Mouse (Mus musculus) heart, embryonic 11.5 days (tissue): ENCODE measurements around the gene Mrps6. TPM values are rescaled to one million over a fixed set of nuclear protein-coding genes. Genes with fewer than 3 reads are reported as not detected.

ENCODE experiments used
- ATAC-seq: fragments of 200-750 bp; cut with Nextera tagmentation; replicated peaks from 2 replicates; pipeline ENCODE4 v1.8.0; 2017; ENCODE audit warnings: moderate library complexity; ENCODE audit not compliant: insufficient number of reproducible peaks, low FRiP score, low TSS enrichment
- H3K27ac ChIP-seq: fragments of 300-500 bp; sonication (generic); 2 replicates; pipeline ENCODE4 v1.5.1; 2014; ENCODE audit warnings: mild to moderate bottlenecking, low read depth, low read length
- H3K27me3 ChIP-seq: fragments of 300-500 bp; sonication (generic); 2 replicates; pipeline ENCODE4 v1.6.1; 2014; ENCODE audit warnings: mild to moderate bottlenecking, low read length, mixed read lengths; ENCODE audit not compliant: control insufficient read depth, insufficient read depth
- H3K36me3 ChIP-seq: fragments of 300-500 bp; sonication (generic); 2 replicates; pipeline ENCODE4 v1.6.1; 2014; ENCODE audit warnings: mild to moderate bottlenecking, low read length, moderate library complexity, mixed read lengths; ENCODE audit not compliant: control insufficient read depth, insufficient read depth
- H3K4me1 ChIP-seq: fragments of 300-500 bp; sonication (generic); 2 replicates; pipeline ENCODE4 v1.6.1; 2014; ENCODE audit warnings: low read length; ENCODE audit not compliant: control insufficient read depth, insufficient read depth
- H3K4me2 ChIP-seq: fragments of 300-500 bp; sonication (generic); 2 replicates; pipeline ENCODE4 v1.6.1; 2014; ENCODE audit warnings: mild to moderate bottlenecking, moderate library complexity
- H3K4me3 ChIP-seq: fragments of 300-500 bp; sonication (generic); 2 replicates; pipeline ENCODE4 v1.5.1; 2014; ENCODE audit warnings: low read depth, low read length
- H3K9ac ChIP-seq: fragments of 300-500 bp; sonication (generic); 2 replicates; pipeline ENCODE4 v1.6.1; 2014; ENCODE audit warnings: mild to moderate bottlenecking, low read depth, low read length, moderate library complexity
- H3K9me3 ChIP-seq: fragments of 300-500 bp; sonication (generic); replicated peaks from 2 replicates; pipeline ENCODE4 v1.6.1; 2016; ENCODE audit warnings: low read length; ENCODE audit not compliant: control insufficient read depth
- WGBS: fragments of 180-500 bp; shearing (Covaris S2); extraction: QIAGEN DNeasy Blood & Tissue Kit; methylation state at CpG from one replicate; pipeline ENCODE4 v1.1.7; 2014; ENCODE audit not compliant: insufficient replicate concordance; 5-methylcytosine and 5-hydroxymethylcytosine counted together
- polyA plus RNA-seq: library from polyadenylated mRNA; unstranded; fragments of >200 nt; fragmentation: Nextera tagmentation; extraction: Ambion mirVana; gene quantifications from 2 replicates; pipeline ENCODE4 v1.2.1, GENCODE M21; 2014

Gene Mrps6
- polyA plus RNA-seq, 1 experiment from 2014 or later, result 121 TPM

GRCm38 (mm10) chr16:92058644-92059620 lies 862 bp downstream of the Mrps6 start:
- ATAC-seq, result peak; percentile 49
- Histone ChIP-seq H3K27me3 (no peaks in the 10 kb centered on the region), H3K4me1 (peaks cover 8% of the 10 kb centered on the region; the same call in 1 of the 2 replicates), H3K4me3 (peak overlapping the region; percentile 95), H3K9me3 (peaks cover 6% of the 10 kb centered on the region), H3K27ac (peak overlapping the region; percentile 71), H3K9ac (peak overlapping the region; percentile 93), H3K36me3 (peaks cover 14% of the 10 kb centered on the region), H3K4me2 (peak overlapping the region; percentile 87)
- WGBS, result 2% methylated on average over 63 of the region's 63 CpGs

DNA sequence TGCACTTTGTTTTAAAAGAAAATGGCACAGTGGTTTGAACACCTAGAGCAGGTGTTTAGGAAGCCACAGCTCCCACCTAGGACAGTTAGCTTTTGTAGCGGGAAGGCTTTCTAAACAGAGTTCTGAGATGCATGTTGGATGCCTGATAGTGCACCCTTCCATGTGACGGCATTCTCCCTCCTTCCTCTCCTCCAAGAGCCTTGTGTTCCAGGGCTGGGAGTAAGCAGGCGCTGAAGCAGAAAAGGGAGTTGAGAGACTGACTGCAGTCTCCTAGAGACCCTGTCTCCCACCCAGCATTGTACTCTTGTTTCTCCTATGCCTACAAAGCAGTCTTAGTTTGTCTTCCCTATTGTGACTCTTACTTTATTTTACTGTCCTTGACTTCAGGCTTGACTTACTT lies 2.1 kb downstream of the Mrps6 start:
- Histone ChIP-seq H3K4me1 (peaks cover 8% of the 10 kb centered on the region; the same call in 1 of the 2 replicates), H3K36me3 (peaks cover 14% of the 10 kb centered on the region), H3K9me3 (no peaks in the 10 kb centered on the region), H3K9ac (no peak overlapping the region), H3K4me2 (no peak overlapping the region), H3K4me3 (no peak overlapping the region), H3K27ac (no peak overlapping the region), H3K27me3 (no peaks in the 10 kb centered on the region)
- 66% methylated on average over 3 of the region's 3 CpGs for WGBS
- no peak for ATAC-seq

- peaks cover 5% of the 10 kb centered on the region; the same call in 1 of the 2 replicates for H3K4me1 ChIP-seq
- H3K36me3 ChIP-seq, result peaks cover 14% of the 10 kb centered on the region
- ATAC-seq, result no peak
- no peak overlapping the region for H3K9ac ChIP-seq
- no peak overlapping the region for H3K4me3 ChIP-seq
- H3K9me3 ChIP-seq, result no peaks in the 10 kb centered on the region
- H3K27ac ChIP-seq, result no peak overlapping the region
- no peak overlapping the region for H3K4me2 ChIP-seq
- WGBS, result 94% methylated on average over 7 of the region's 7 CpGs
- no peaks in the 10 kb centered on the region for H3K27me3 ChIP-seq
Measured at GRCm38 (mm10) chr16:92061586-92061985, 3.5 kb downstream of the Mrps6 start.

DNA sequence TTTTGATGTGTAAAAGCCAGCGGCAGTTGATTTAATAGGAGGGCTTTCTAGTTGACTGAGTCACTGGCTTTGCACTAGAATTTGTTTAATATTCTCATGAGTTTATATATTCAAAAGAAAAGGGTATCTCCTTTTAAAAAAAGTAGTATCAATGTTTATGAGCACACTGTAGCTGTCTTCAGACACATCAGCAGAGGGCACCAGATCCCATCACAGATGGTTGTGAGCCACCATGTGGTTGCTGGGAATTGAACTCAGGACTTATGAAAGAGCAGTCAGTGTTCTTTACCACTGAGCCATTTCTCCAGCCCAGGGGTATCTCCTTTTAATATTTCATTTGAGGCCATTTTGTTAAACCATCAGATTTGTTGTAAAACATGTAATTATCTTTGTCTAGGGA lies 4.8 kb downstream of the Mrps6 start:
- WGBS, result 97% methylated on average over 1 of the region's 1 CpGs

GRCm38 (mm10) chr16:92064801-92065200 lies 6.7 kb downstream of the Mrps6 start:
- Histone ChIP-seq H3K9me3 (no peaks in the 10 kb centered on the region), H3K4me2 (no peak overlapping the region), H3K4me1 (no peaks in the 10 kb centered on the region), H3K4me3 (no peak overlapping the region), H3K27ac (no peak overlapping the region), H3K9ac (no peak overlapping the region), H3K27me3 (no peaks in the 10 kb centered on the region), H3K36me3 (peaks cover 17% of the 10 kb centered on the region)
- WGBS, result 85% methylated on average over 2 of the region's 2 CpGs
- no peak for ATAC-seq

More for the DNA sequence above, 4.8 kb downstream of the Mrps6 start:
- Histone ChIP-seq H3K4me1 (no peaks in the 10 kb centered on the region), H3K9me3 (no peaks in the 10 kb centered on the region), H3K27me3 (no peaks in the 10 kb centered on the region), H3K27ac (no peak overlapping the region), H3K9ac (no peak overlapping the region), H3K4me2 (no peak overlapping the region), H3K36me3 (peaks cover 17% of the 10 kb centered on the region), H3K4me3 (no peak overlapping the region)
- ATAC-seq, result no peak

GRCm38 (mm10) chr16:92070338-92070737 lies 12.3 kb downstream of the Mrps6 start:
- Histone ChIP-seq H3K4me1 (no peaks in the 10 kb centered on the region), H3K4me2 (no peak overlapping the region), H3K27me3 (no peaks in the 10 kb centered on the region), H3K4me3 (no peak overlapping the region), H3K27ac (no peak overlapping the region), H3K9me3 (no peaks in the 10 kb centered on the region), H3K9ac (no peak overlapping the region), H3K36me3 (peaks cover 3% of the 10 kb centered on the region)
- ATAC-seq, result no peak
- 81% methylated on average over 8 of the region's 8 CpGs for WGBS

DNA sequence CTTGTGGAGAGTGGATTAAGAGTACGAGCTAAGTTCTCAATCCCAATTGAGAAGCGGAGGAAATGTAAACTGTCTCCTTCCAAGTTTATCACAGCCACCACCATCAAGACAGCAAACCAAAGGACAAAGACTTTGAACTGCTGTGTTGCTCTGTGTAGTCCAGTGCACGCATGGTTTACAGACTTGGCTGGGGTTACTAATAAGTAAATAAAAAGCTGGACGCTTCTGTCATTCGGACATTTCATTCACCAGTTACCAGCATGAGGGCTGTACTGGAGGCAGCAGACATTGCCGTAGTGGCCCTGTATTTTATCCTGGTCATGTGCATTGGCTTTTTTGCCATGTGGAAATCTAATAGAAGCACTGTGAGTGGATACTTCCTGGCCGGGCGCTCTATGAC lies 18.7 kb downstream of the Mrps6 start:
- Histone ChIP-seq H3K4me2 (no peak overlapping the region), H3K36me3 (0 out of 2 replicates have a peak, but pooled peaks cover 5% of the 10 kb centered on the region), H3K4me1 (no peaks in the 10 kb centered on the region), H3K9me3 (no peaks in the 10 kb centered on the region), H3K4me3 (no peak overlapping the region), H3K27me3 (no peaks in the 10 kb centered on the region), H3K9ac (no peak overlapping the region), H3K27ac (no peak overlapping the region)
- WGBS, result 94% methylated on average over 8 of the region's 8 CpGs
- ATAC-seq, result no peak

DNA sequence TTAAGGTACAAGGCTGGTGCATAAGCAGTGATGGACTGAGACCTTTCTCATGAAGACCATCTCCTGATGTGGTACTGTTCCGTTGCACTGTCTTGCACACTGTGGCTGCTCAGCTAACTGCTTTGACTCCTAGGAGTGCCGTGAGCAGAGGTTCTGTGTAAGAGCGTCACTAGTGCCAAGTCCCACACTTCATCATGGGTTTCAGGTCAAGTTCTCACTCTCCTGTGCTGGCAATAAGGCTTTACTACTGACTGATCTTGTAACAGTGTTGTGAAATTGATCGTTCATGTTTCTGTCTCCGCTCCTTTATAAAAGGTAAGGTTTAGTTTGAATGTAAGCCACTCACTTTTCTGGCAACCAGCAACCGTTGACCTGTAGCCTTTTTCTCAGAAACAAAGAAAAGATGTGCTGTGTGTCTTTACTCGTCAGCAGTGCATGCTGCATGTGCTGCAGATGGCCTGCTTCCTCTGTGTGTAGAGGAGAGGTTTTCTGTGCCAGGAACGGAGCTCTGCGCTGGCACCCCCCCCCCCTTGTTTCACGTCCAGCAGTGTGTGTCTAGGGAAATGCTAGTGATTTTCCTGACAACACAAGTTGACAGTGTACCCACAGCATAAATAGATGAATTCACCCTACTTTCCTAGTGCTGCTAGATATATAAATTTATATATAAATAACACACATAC lies 25.8 kb downstream of the Mrps6 start:
- H3K27ac ChIP-seq, result no peak overlapping the region
- peaks cover 4% of the 10 kb centered on the region; the same call in 1 of the 2 replicates for H3K36me3 ChIP-seq
- H3K9me3 ChIP-seq, result no peaks in the 10 kb centered on the region
- ATAC-seq, result no peak
- H3K4me1 ChIP-seq, result no peaks in the 10 kb centered on the region
- WGBS, result 82% methylated on average over 10 of the region's 10 CpGs
- H3K27me3 ChIP-seq, result no peaks in the 10 kb centered on the region
- no peak overlapping the region for H3K4me2 ChIP-seq
- no peak overlapping the region for H3K4me3 ChIP-seq
- H3K9ac ChIP-seq, result no peak overlapping the region
